Mouse (Mus musculus): ENCODE results near the gene Kcnk10.
"Not testable (repeated sequence)": the region's sequence is repeated elsewhere in the genome, so short reads cannot be mapped to it uniquely, and the experiment has no call there.

GRCm38 (mm10) chr12:98623266-98623665, 45.2 kb upstream of the Kcnk10 start:
- not testable (repeated sequence) for TF ChIP-seq CTCF (IDR thresholded peaks at IDR 0.05; ENCODE audit: borderline replicate concordance, control insufficient read depth, extremely low read depth, insufficient read depth, low read length, poor library complexity); POLR2A (IDR thresholded peaks at IDR 0.05; ENCODE audit: control insufficient read depth, extremely low read depth, insufficient read depth, low read length, poor library complexity)

Data from thymus, adult 2 months (tissue).